ENCODE assay signal across 9 mouse cellular contexts in genomic region chr1:155784343-155785205, GRCm38 (mm10). TPM values are rescaled to one million over a fixed set of nuclear protein-coding genes. Genes with fewer than 3 reads are reported as not detected.
DNase-seq lines count a peak whose midpoint lies in the region; ATAC-seq and TF ChIP-seq lines count a peak whose summit lies in the region.
"Had no signal": no experiment of that assay in that cellular context is flagged by ENCODE, and none has a peak within 500 bp of the region (broad histone marks: within the 10 kb centered on the region; RNA-seq: fewer than 3 reads in every experiment).

No protein-coding gene starts in this region.

- 0 out of 2 replicates have a peak, but pooled peaks have one; percentile 21 for ATAC-seq in intestine, embryonic 14.5 days (replicated peaks; ENCODE audit: low FRiP score, low TSS enrichment, low read depth)
- ATAC-seq in limb, embryonic 14.5 days (ENCODE audit: low FRiP score, low read depth): 0 out of 2 replicates have a peak, but pooled peaks have one; percentile 26
- ATAC-seq in midbrain, postnatal 0 days (ENCODE audit: low FRiP score): peak; percentile 58; the same call in 1 of the 2 replicates

- DNase-seq in left cerebral cortex, adult 18-20 months (ENCODE audit: low spot score in 2 of 2): peak; percentile 43 to 62
- no peak for DNase-seq in left cerebral cortex, adult 11 months (ENCODE audit: low spot score)
- peak; percentile 55 for DNase-seq in cerebellum, adult 9-10 months
- DNase-seq in gastrocnemius, postnatal 36 days: peak; percentile 29 to 30
- peak; percentile 74 for DNase-seq in intestine, embryonic 14.5 days (ENCODE audit: low spot score)
- DNase-seq in limb, embryonic 14.5 days (ENCODE audit: low spot score): peak; percentile 66
- DNase-seq in midbrain, postnatal 0 days (ENCODE audit: low spot score): peak; percentile 72
- DNase-seq in spleen, postnatal 36 days (ENCODE audit: low spot score in 2 of 2): peak; percentile 19 to 23

- 0 out of 2 replicates have a peak, but pooled peaks cover 5% of the 10 kb centered on the region for H3K9me3 ChIP-seq in intestine, embryonic 14.5 days (ENCODE audit: control insufficient read depth, low read length)
- H3K9me3 ChIP-seq in limb, embryonic 14.5 days (ENCODE audit: control insufficient read depth, low read length): no peaks in the 10 kb centered on the region
- no peaks in the 10 kb centered on the region for H3K9me3 ChIP-seq in midbrain, postnatal 0 days (ENCODE audit: low read length)
- H3K9me3 ChIP-seq: liver, embryonic 15.5 days had no signal

- H3K27ac ChIP-seq in intestine, embryonic 14.5 days (ENCODE audit: low read depth): no peak overlapping the region
- no peak overlapping the region for H3K27ac ChIP-seq in limb, embryonic 14.5 days (replicated peaks; ENCODE audit: low read depth, low read length)
- no peak overlapping the region for H3K27ac ChIP-seq in midbrain, postnatal 0 days (ENCODE audit: low read depth, low read length)
- H3K27ac ChIP-seq: liver, embryonic 15.5 days had no signal

- H3K4me3 ChIP-seq in intestine, embryonic 14.5 days (ENCODE audit: low read depth, low read length): no peak overlapping the region
- no peak overlapping the region for H3K4me3 ChIP-seq in limb, embryonic 14.5 days (replicated peaks; ENCODE audit: low read length)
- H3K4me3 ChIP-seq in midbrain, postnatal 0 days (ENCODE audit: low read depth, low read length): no peak overlapping the region
- H3K4me3 ChIP-seq: liver, embryonic 15.5 days had no signal

- TF ChIP-seq POLR2A in limb, embryonic 14.5 days (IDR thresholded peaks at IDR 0.05; ENCODE audit: borderline replicate concordance, extremely low read depth, insufficient read depth, insufficient read length): no peak

- peaks cover 62% of the 10 kb centered on the region for H3K36me3 ChIP-seq in intestine, embryonic 14.5 days (ENCODE audit: control insufficient read depth, insufficient read depth, low read length)
- peaks cover 55% of the 10 kb centered on the region for H3K36me3 ChIP-seq in limb, embryonic 14.5 days (ENCODE audit: control insufficient read depth, insufficient read depth, low read length)
- peaks cover 61% of the 10 kb centered on the region for H3K36me3 ChIP-seq in midbrain, postnatal 0 days (ENCODE audit: insufficient read depth, low read length)

- no peaks in the 10 kb centered on the region for H3K4me1 ChIP-seq in intestine, embryonic 14.5 days (replicated peaks; ENCODE audit: control insufficient read depth, insufficient read depth, low read length)
- H3K4me1 ChIP-seq in limb, embryonic 14.5 days (ENCODE audit: control insufficient read depth, insufficient read depth, low read length): no peaks in the 10 kb centered on the region
- no peaks in the 10 kb centered on the region for H3K4me1 ChIP-seq in midbrain, postnatal 0 days (ENCODE audit: insufficient read depth, low read length)

- no peaks in the 10 kb centered on the region for H3K27me3 ChIP-seq in intestine, embryonic 14.5 days (replicated peaks; ENCODE audit: control insufficient read depth, insufficient read depth, low read length)
- no peaks in the 10 kb centered on the region for H3K27me3 ChIP-seq in limb, embryonic 14.5 days (ENCODE audit: control insufficient read depth, insufficient read depth, low read length)
- H3K27me3 ChIP-seq in midbrain, postnatal 0 days (ENCODE audit: insufficient read depth, low read length): peaks cover 9% of the 10 kb centered on the region; the same call in 1 of the 2 replicates
- H3K27me3 ChIP-seq: liver, embryonic 15.5 days had no signal

- WGBS in intestine, embryonic 14.5 days: 30% methylated on average over 19 of the region's 19 CpGs
- whole genome bisulfite sequencing in limb, embryonic 14.5 days: 33% methylated on average over 19 of the region's 19 CpGs
- 39% methylated on average over 19 of the region's 19 CpGs for WGBS in midbrain, postnatal 0 days

- no peak overlapping the region for H3K4me2 ChIP-seq in intestine, embryonic 14.5 days (ENCODE audit: low read length)
- H3K4me2 ChIP-seq in limb, embryonic 14.5 days (replicated peaks; ENCODE audit: low read depth, low read length, severe bottlenecking): no peak overlapping the region
- no peak overlapping the region for H3K4me2 ChIP-seq in midbrain, postnatal 0 days (ENCODE audit: low read depth, low read length, poor library complexity, severe bottlenecking)
- H3K4me2 ChIP-seq: liver, embryonic 15.5 days had no signal

- TF ChIP-seq CTCF in midbrain, postnatal 0 days (IDR thresholded peaks at IDR 0.05): peak; percentile 84

- H3K9ac ChIP-seq in intestine, embryonic 14.5 days (ENCODE audit: low read length): no peak overlapping the region
- H3K9ac ChIP-seq in limb, embryonic 14.5 days (ENCODE audit: low read depth, low read length, severe bottlenecking): no peak overlapping the region
- H3K9ac ChIP-seq in midbrain, postnatal 0 days (replicated peaks; ENCODE audit: low read length, poor library complexity, severe bottlenecking): no peak overlapping the region
- H3K9ac ChIP-seq: liver, embryonic 15.5 days had no signal

- intact Hi-C loops in gastrocnemius, postnatal 36 days (cut with DNase I): no loop called here

RNA-seq across cellular contexts. Expression of gene Qsox1, which starts 28.1 kb away (rescaled TPM):
- 10 to 100 TPM; 28.0 to 30.3 TPM for total RNA-seq in left cerebral cortex, adult 18-20 months (2021)
- 10 to 100 TPM; 23.0 to 23.7 TPM for total RNA-seq in gastrocnemius, postnatal 36 days (2021)
- polyA plus RNA-seq in intestine, embryonic 14.5 days (2014; fragmentation: Nextera tagmentation; extraction: Ambion mirVana): 15.8 and 16.0 TPM in 2 replicates
- polyA plus RNA-seq in limb, embryonic 14.5 days (2012; rRNA removed): 65.6 and 83.1 TPM in 2 replicates
- 15.0 and 16.1 TPM in 2 replicates for polyA plus RNA-seq in limb, embryonic 14.5 days (2014; fragmentation: Nextera tagmentation; extraction: Ambion mirVana)
- 31.7 and 32.7 TPM in 2 replicates for total RNA-seq in midbrain, postnatal 0 days (2014; rRNA removed)
- 21.3 and 23.0 TPM in 2 replicates for polyA plus RNA-seq in midbrain, postnatal 0 days (2015; fragmentation: Nextera tagmentation; extraction: Ambion mirVana)

RNA-seq across cellular contexts. Expression of gene Lhx4, which starts 33.1 kb away (rescaled TPM):
- not detected for total RNA-seq in left cerebral cortex, adult 18-20 months (2021)
- total RNA-seq in gastrocnemius, postnatal 36 days (2021): not detected
- polyA plus RNA-seq in intestine, embryonic 14.5 days (2014; fragmentation: Nextera tagmentation; extraction: Ambion mirVana): 0.07 and 0.27 TPM in 2 replicates
- polyA plus RNA-seq in limb, embryonic 14.5 days (2012; rRNA removed): not detected in 2 replicates
- polyA plus RNA-seq in limb, embryonic 14.5 days (2014; fragmentation: Nextera tagmentation; extraction: Ambion mirVana): not detected in 2 replicates
- 1.5 and 2.7 TPM in 2 replicates for total RNA-seq in midbrain, postnatal 0 days (2014; rRNA removed)
- 0.99 and 1.1 TPM in 2 replicates for polyA plus RNA-seq in midbrain, postnatal 0 days (2015; fragmentation: Nextera tagmentation; extraction: Ambion mirVana)
- polyA plus RNA-seq: liver, embryonic 15.5 days had no signal
